ENCODE assay signal across 8 mouse cellular contexts in genomic region chr9:66787821-66788220, GRCm38 (mm10). TPM values are rescaled to one million over a fixed set of nuclear protein-coding genes. Genes with fewer than 3 reads are reported as not detected.
DNase-seq lines count a peak whose midpoint lies in the region; ATAC-seq and TF ChIP-seq lines count a peak whose summit lies in the region.

No protein-coding gene starts in this region.

- H3K27ac ChIP-seq in layer of hippocampus, adult 2 months = no peak overlapping the region

- TF ChIP-seq CTCF in layer of hippocampus, adult 2 months (conservative IDR thresholded peaks at IDR 0.05) = peak; percentile 90
- no peak for TF ChIP-seq CTCF in G1E (IDR thresholded peaks at IDR 0.05; ENCODE audit: low read depth, low read length)

- ATAC-seq in G1E (ENCODE audit: extremely low read depth, insufficient number of reproducible peaks, low FRiP score, poor library complexity, severe bottlenecking) = no peak

- no peaks in the 10 kb centered on the region for H3K36me3 ChIP-seq in G1E (replicated peaks)

- no peak overlapping the region for H3K4me3 ChIP-seq in layer of hippocampus, adult 2 months
- H3K4me3 ChIP-seq in G1E (ENCODE audit: low read depth, low read length) = no peak overlapping the region

- no peaks in the 10 kb centered on the region for H3K4me1 ChIP-seq in G1E (ENCODE audit: insufficient read depth, low read depth, low read length)

- DNase-seq in cerebellum, adult 9-10 months = peak; percentile 76
- no peak for DNase-seq in cerebellum, adult 11 months
- DNase-seq in layer of hippocampus, adult 2 months (ENCODE audit: low spot score in 2 of 2) = peak; percentile 24 to 47
- no peak for DNase-seq in layer of hippocampus, adult 9-11 months
- peak; percentile 9 for DNase-seq in G1E (ENCODE audit: low spot score)
- DNase-seq in induced T-regulatory cell, adult 2 months (ENCODE audit: low read depth) = peak; percentile 66
- DNase-seq in T-cell, adult 2 months (ENCODE audit: low spot score) = no peak
- no peak for DNase-seq in urinary bladder, postnatal 25 days (ENCODE audit: low spot score)

- H3K9me3 ChIP-seq in G1E (replicated peaks) = no peaks in the 10 kb centered on the region

- no peaks in the 10 kb centered on the region; the same call in 1 of the 2 replicates for H3K27me3 ChIP-seq in G1E (ENCODE audit: insufficient read depth, low read length)

RNA-seq across cellular contexts. Expression of gene Aph1b, which starts 7.5 kb away (rescaled TPM):
- total RNA-seq in layer of hippocampus, adult 2 months (2021) = 10 to 100 TPM; 32.3 to 37.1 TPM
- total RNA-seq in G1E (2014; fragmentation: Nextera tagmentation) (0.29 and 0.98 TPM in 2 replicates), G1E (2017) (0.98 and 0.99 TPM in 2 replicates)
- polyA plus RNA-seq in G1E (2012) = 0.01 and 0.04 TPM in 2 replicates

RNA-seq across cellular contexts. Expression of gene Gm10647, which starts 9.0 kb away (rescaled TPM):
- total RNA-seq in layer of hippocampus, adult 2 months (2021) = under 1 TPM; 0.56 to 0.82 TPM
- total RNA-seq in G1E (2014; fragmentation: Nextera tagmentation) = not detected in 2 replicates
- total RNA-seq in G1E (2017) = 0.22 and 0.23 TPM in 2 replicates
- polyA plus RNA-seq in G1E (2012) = not detected in 2 replicates

RNA-seq across cellular contexts. Expression of gene Aph1c, which starts 46.7 kb away (rescaled TPM):
- 1 to 10 TPM; 7.6 to 8.4 TPM for total RNA-seq in layer of hippocampus, adult 2 months (2021)
- total RNA-seq in G1E (2014; fragmentation: Nextera tagmentation) (not detected in 2 replicates), G1E (2017) (0.12 and 0.16 TPM in 2 replicates)
- not detected in 2 replicates for polyA plus RNA-seq in G1E (2012)

Comparison
In these comparisons a context has a peak if more than half of its experiments do, and no peak if none do; other contexts are left out.
1. DNase-seq: peak in cerebellum, adult 9-10 months (single experiment), layer of hippocampus, adult 2 months (2 of 2), G1E (single experiment) and induced T-regulatory cell, adult 2 months (single experiment); none in cerebellum, adult 11 months (single experiment), layer of hippocampus, adult 9-11 months (single experiment), T-cell, adult 2 months (single experiment) and urinary bladder, postnatal 25 days (single experiment).
2. RNA of gene Aph1b, which starts 7.5 kb away (total RNA-seq): 32.3 to 37.1 TPM in layer of hippocampus, adult 2 months; 0.29 to 0.99 TPM in G1E; every median in the first group is over 10 times any median in the second.
3. RNA of gene Aph1c, which starts 46.7 kb away (total RNA-seq): 7.6 to 8.4 TPM in layer of hippocampus, adult 2 months; 0.12 to 0.16 TPM in G1E; every median in the first group is over 4 times any median in the second.